Mouse (Mus musculus) testis, postnatal 14 days (tissue): ENCODE data around the gene Kcnk5.

Experiments used
- DNase-seq: peaks from one replicate; pipeline ENCODE4 v3.0.0; 2021; ENCODE audit warnings: low spot score

Gene Kcnk5

DNA sequence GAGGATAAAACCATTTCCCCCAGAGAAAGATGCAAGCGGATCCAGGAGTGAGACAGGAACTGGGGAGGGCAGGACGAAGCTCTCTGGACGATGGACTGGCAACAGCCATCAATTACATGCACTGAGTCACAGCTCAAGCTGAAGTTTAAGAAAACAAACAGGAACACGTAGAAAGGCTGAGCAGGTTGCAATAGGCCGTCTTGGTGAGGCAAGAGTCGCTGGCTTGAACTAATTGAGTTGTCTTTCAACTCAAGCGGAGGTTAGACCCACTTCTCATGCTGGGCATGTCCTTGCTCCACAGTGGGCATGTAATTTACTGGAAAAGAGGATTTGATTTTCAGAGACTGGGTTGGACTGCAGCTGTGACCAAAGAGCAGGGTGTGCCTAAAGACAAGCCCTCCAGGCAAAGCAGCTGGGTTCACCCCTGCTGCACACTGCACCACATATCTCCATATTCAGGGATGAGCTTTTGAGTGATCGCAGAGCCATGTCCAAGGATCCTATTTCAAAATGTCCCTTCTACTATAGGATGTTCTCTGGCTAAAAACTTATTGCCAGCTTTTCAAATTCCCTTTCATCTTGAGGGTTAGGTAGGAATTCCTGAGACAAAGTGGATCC lies 19.6 kb upstream of the Kcnk5 start:
- DNase-seq, result no peak

- no peak for DNase-seq
Measured at GRCm38 (mm10) chr14:20193103-20193715, 11.6 kb upstream of the Kcnk5 start.

- no peak for DNase-seq
Measured at GRCm38 (mm10) chr14:20191136-20191735, 9.6 kb upstream of the Kcnk5 start.

DNA sequence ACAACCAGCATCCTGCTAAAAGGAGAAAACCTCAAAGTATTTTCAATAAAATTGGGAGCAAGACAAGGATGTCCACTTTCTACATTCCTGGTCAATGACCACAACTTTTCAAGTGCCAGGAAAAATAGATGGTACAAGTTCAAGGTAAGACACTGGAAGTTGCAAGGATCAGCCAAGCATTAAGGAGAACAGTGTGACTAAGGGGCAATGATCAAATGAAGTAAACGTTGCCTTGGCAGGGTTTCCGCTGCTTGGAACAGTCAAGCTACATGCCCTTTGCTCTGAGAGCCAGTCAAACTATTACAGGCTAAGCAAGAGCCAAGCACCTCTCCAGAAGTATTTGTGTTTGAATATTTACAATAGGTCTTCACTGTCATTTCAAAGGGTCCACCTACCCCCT lies 8.1 kb upstream of the Kcnk5 start:
- peak; percentile 23 for DNase-seq

- peak; percentile 29 for DNase-seq
Measured at GRCm38 (mm10) chr14:20185426-20185825, 3.8 kb upstream of the Kcnk5 start.

- no peak for DNase-seq
Measured at GRCm38 (mm10) chr14:20183701-20184100, 2.1 kb upstream of the Kcnk5 start.

- DNase-seq, result no peak
Measured at GRCm38 (mm10) chr14:20182596-20182995, 987 bp upstream of the Kcnk5 start.

DNA sequence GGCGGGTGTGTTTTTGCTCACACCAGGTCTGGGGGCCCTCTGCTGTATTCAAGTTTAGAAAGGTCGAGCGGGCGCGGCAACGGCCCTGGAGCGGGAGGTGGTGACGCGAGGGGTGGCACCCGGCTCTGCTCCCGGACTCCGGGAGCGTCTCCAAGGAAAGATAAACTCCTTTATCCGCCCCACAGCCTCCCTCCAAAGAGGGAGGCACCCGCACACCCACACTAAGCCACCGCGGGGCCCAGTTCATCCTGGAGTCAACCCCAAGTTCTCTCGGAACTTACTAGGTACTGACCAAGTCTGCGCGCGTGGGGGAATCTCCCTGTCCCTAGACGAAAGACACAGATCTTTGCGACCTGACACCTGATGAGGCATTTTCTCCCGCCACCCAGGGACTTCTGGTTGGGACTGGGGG lies 852 bp downstream of the Kcnk5 start:
- peak; percentile 53 for DNase-seq

DNA sequence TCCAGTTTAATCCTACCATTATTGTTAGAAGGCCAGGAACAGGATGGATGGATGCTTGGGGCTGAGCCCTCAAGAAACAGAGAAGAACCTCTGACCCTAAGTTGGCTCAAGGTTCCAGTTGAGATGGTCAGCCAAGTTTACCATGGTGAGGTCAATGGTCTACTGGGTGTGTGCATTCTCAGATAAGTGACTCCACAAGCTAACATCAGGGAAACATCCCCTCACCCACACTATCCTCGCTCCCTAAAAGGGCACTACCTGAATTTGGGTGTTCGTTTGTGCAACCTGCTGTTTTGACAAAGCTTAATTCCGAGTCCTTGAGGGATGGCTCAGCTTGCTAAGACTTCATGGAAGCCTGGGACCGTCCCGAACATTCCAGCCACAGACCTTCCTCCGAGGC lies 1.3 kb downstream of the Kcnk5 start:
- no peak for DNase-seq

- DNase-seq, result no peak
Measured at GRCm38 (mm10) chr14:20179731-20180280, 1.8 kb downstream of the Kcnk5 start.

DNA sequence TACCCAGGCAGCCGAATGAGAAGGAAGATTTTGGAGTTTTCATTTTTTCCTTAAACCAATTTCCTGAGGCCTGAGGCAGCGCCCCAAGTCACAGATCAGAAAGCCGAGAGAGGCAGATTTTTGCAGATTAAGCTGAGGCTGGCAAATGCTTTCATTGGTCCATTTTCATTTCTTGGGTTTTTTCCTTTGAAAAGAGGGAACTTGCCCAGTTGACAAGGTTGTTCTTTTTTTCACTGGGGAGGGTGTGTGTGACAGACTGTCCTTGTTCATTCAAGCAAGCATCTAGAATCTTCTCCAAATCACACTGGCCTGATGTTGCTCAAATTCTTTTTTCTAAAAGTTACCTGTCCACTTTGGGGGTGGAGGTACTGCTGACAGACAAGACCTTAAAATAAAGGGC lies 2.5 kb downstream of the Kcnk5 start:
- no peak for DNase-seq

GRCm38 (mm10) chr14:20178593-20178992 lies 3.0 kb downstream of the Kcnk5 start:
- no peak for DNase-seq

DNA sequence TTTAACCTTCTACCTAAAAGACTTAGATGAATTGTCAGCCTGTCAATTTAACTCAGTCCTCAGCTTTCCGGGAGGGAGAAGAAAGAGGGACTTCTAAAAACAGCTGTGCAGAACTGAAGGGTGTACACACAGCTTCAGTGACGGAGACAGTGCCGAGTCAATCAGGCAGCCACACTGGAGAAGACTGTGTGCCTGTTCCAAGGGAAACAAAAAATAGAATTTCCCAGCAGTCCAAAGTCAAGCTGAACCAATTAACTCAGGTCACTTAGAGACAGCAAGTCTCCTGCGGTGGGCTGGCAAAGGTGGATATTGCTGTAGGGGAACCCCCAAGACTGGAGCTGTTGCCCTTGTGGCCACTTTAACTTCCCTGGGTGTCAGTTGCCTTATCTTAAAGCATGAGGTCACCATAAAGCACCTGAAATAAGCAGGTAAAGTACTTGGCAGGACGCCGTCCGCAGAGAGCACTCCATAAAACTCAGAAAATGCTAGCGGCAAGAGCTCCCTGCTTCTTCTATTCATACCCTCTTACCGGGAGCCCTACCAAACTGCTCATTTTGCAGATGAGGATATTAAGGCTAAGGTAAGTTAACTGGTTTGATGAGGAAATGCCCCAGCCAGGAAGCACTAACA lies 4.0 kb downstream of the Kcnk5 start:
- DNase-seq, result no peak

- no peak for DNase-seq
Measured at GRCm38 (mm10) chr14:20175705-20176104, 5.9 kb downstream of the Kcnk5 start.

GRCm38 (mm10) chr14:20175114-20175513 lies 6.5 kb downstream of the Kcnk5 start:
- DNase-seq, result no peak

GRCm38 (mm10) chr14:20174696-20175095 lies 6.9 kb downstream of the Kcnk5 start:
- DNase-seq, result no peak

DNA sequence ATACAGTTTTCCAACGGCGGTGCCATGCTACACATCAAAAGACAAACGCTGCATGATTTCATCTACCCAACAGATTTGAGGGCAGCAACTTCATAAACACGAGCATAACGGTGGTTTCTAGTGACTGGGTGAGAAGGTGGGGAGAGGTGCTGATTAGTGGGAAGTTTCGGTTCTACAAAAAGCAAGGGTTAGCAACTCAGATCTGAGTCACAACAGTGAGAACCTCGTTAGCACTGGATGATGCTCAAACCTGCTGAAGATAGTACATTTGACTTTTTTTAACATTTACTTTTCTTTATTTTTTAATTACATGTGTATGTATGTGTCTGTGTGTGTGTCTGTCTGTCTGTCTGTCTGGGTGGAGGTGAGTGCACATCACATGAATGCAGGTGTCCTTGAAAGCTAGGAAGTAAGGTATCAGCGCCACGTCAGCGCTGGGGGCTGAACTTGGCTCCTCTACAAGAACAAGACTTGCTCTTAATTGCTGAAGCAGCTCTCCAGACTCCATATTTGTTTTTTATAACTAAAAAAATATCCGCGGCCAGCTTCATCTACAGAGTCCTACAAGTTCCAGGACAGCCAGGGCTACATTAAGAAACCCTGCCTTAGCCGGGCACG lies 7.6 kb downstream of the Kcnk5 start:
- no peak for DNase-seq

- no peak for DNase-seq
Measured at GRCm38 (mm10) chr14:20172924-20173323, 8.7 kb downstream of the Kcnk5 start.

GRCm38 (mm10) chr14:20172509-20172908 lies 9.1 kb downstream of the Kcnk5 start:
- DNase-seq, result no peak

GRCm38 (mm10) chr14:20171840-20172239 lies 9.8 kb downstream of the Kcnk5 start:
- no peak for DNase-seq

DNA sequence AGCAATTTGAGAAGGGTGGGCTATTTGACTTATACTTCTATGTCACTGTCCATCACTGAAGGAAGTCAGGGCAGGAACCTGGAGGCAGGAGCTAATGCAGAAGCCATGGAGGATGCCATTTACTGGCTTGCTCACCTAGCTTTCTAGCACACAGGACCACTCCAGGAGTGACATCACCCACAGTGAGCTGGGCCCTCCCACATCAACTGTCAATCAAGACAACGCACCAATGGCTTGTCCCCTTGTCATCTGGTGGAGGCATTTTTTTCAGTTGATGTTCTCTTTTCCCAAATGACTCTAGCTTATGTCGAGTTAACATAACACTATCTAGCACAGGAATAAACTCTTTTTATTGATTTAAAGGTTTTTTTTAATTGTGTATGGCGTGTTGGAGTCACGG lies 12.4 kb downstream of the Kcnk5 start:
- no peak for DNase-seq

GRCm38 (mm10) chr14:20168478-20168877 lies 13.1 kb downstream of the Kcnk5 start:
- no peak for DNase-seq

DNA sequence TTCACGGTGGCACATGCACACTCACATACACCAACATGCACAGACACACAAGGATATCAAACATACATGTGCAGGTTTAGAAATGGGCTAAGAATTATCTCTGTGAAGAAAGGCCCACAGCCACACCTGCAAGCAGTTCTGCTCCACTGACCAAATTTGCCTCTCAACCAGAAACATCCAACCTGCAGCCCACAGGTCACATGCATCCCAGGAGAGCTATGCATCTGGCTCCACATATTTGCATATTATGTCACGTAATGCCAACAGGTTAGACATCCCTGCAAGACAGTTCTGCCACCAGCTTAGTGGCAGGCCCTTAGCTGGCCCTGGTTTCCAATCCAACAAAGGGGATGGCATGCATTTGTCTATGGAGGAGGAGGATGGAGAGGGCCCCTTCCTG lies 13.6 kb downstream of the Kcnk5 start:
- DNase-seq, result no peak
